Mouse (Mus musculus) intestine, embryonic 15.5 days (tissue): Measurements from ENCODE around the gene Tango2. TPM values are rescaled to one million over a fixed set of nuclear protein-coding genes. Genes with fewer than 3 reads are reported as not detected.
A peak's percentile ranks its signal among the peaks of the same experiment; 100 is the strongest.

Experiments used
- ATAC-seq: fragments of 200-750 bp; cut with Nextera tagmentation; 2 replicates; pipeline ENCODE4 v1.8.0; 2017; ENCODE audit warnings: moderate TSS enrichment, moderate library complexity
- H3K27ac ChIP-seq: fragments of 300-500 bp; sonication (generic); 2 replicates; pipeline ENCODE4 v1.5.1; 2015; ENCODE audit warnings: mild to moderate bottlenecking, inconsistent platforms
- H3K27me3 ChIP-seq: fragments of 300-500 bp; sonication (generic); replicated peaks from 2 replicates; pipeline ENCODE4 v1.6.1; 2015; ENCODE audit warnings: inconsistent platforms
- H3K36me3 ChIP-seq: fragments of 300-500 bp; sonication (generic); 2 replicates; pipeline ENCODE4 v1.6.1; 2015; ENCODE audit warnings: inconsistent platforms
- H3K4me1 ChIP-seq: fragments of 300-500 bp; sonication (generic); replicated peaks from 2 replicates; pipeline ENCODE4 v1.6.1; 2015; ENCODE audit warnings: inconsistent platforms
- H3K4me2 ChIP-seq: fragments of 300-500 bp; sonication (generic); replicated peaks from 2 replicates; pipeline ENCODE4 v1.6.1; 2015; ENCODE audit warnings: mild to moderate bottlenecking, inconsistent platforms
- H3K4me3 ChIP-seq: fragments of 300-500 bp; sonication (generic); replicated peaks from 2 replicates; pipeline ENCODE4 v1.5.1; 2015; ENCODE audit warnings: inconsistent platforms
- H3K9ac ChIP-seq: fragments of 300-500 bp; sonication (generic); 2 replicates; pipeline ENCODE4 v1.6.1; 2015; ENCODE audit warnings: inconsistent platforms
- H3K9me3 ChIP-seq: fragments of 300-500 bp; sonication (generic); 2 replicates; pipeline ENCODE4 v1.6.1; 2016; ENCODE audit warnings: inconsistent platforms
- WGBS: fragments of 180-500 bp; shearing (Covaris S2); methylation state at CpG from one replicate; pipeline ENCODE4 v1.1.7; 2015; 5-methylcytosine and 5-hydroxymethylcytosine counted together
- polyA plus RNA-seq: library from polyadenylated mRNA; unstranded; fragments of >200 nt; fragmentation: Nextera tagmentation; extraction: Ambion mirVana; gene quantifications from 2 replicates; pipeline ENCODE4 v1.2.1, GENCODE M21; 2015

Tango2 gene
- polyA plus RNA-seq, 1 experiment from 2014 or later, result 43.0 TPM

GRCm38 (mm10) chr16:18351313-18352055 lies 3.6 kb upstream of the Tango2 start:
- Histone ChIP-seq H3K27ac (no peak overlapping the region), H3K4me3 (no peak overlapping the region), H3K4me1 (0 out of 2 replicates have a peak, but pooled peaks cover 6% of the 10 kb centered on the region), H3K36me3 (no peaks in the 10 kb centered on the region), H3K9ac (no peak overlapping the region), H3K4me2 (no peak overlapping the region), H3K9me3 (no peaks in the 10 kb centered on the region), H3K27me3 (peaks cover 12% of the 10 kb centered on the region)
- WGBS, result 61% methylated on average over 5 of the region's 5 CpGs
- no peak for ATAC-seq

- ATAC-seq, result no peak
- H3K27me3 ChIP-seq, result peaks cover 12% of the 10 kb centered on the region
- H3K4me2 ChIP-seq, result no peak overlapping the region
- no peak overlapping the region for H3K27ac ChIP-seq
- no peak overlapping the region for H3K4me3 ChIP-seq
- H3K36me3 ChIP-seq, result no peaks in the 10 kb centered on the region
- 0 out of 2 replicates have a peak, but pooled peaks cover 11% of the 10 kb centered on the region for H3K4me1 ChIP-seq
- H3K9me3 ChIP-seq, result no peaks in the 10 kb centered on the region
- 80% methylated on average over 12 of the region's 12 CpGs for WGBS
- no peak overlapping the region for H3K9ac ChIP-seq
Measured at GRCm38 (mm10) chr16:18349761-18350325, 1.9 kb upstream of the Tango2 start.

- peaks cover 12% of the 10 kb centered on the region for H3K27me3 ChIP-seq
- H3K36me3 ChIP-seq, result no peaks in the 10 kb centered on the region
- no peak overlapping the region for H3K27ac ChIP-seq
- peak overlapping the region; percentile 68 for H3K9ac ChIP-seq
- no peaks in the 10 kb centered on the region for H3K9me3 ChIP-seq
- H3K4me3 ChIP-seq, result peak overlapping the region; percentile 76
- no peak for ATAC-seq
- H3K4me1 ChIP-seq, result peaks cover 16% of the 10 kb centered on the region
- WGBS, result 1% methylated on average over 28 of the region's 28 CpGs
- peak overlapping the region; percentile 98 for H3K4me2 ChIP-seq
Measured at GRCm38 (mm10) chr16:18348601-18349175, 785 bp upstream of the Tango2 start.

- H3K27ac ChIP-seq, result no peak overlapping the region
- H3K4me1 ChIP-seq, result peaks cover 22% of the 10 kb centered on the region
- no peak overlapping the region for H3K9ac ChIP-seq
- no peaks in the 10 kb centered on the region for H3K9me3 ChIP-seq
- peak; percentile 16; the same call in 1 of the 2 replicates for ATAC-seq
- WGBS, result 1% methylated on average over 3 of the region's 3 CpGs
- no peak overlapping the region for H3K4me2 ChIP-seq
- no peak overlapping the region for H3K4me3 ChIP-seq
- H3K27me3 ChIP-seq, result peaks cover 11% of the 10 kb centered on the region
- H3K36me3 ChIP-seq, result no peaks in the 10 kb centered on the region
Measured at GRCm38 (mm10) chr16:18345243-18345642, 2.7 kb downstream of the Tango2 start.

- H3K27ac ChIP-seq, result no peak overlapping the region
- peaks cover 20% of the 10 kb centered on the region for H3K4me1 ChIP-seq
- ATAC-seq, result peak; percentile 90
- H3K27me3 ChIP-seq, result no peaks in the 10 kb centered on the region
- H3K4me3 ChIP-seq, result peak overlapping the region; percentile 56
- peak overlapping the region; percentile 55 for H3K9ac ChIP-seq
- 0% methylated on average over 38 of the region's 38 CpGs for WGBS
- H3K36me3 ChIP-seq, result no peaks in the 10 kb centered on the region
- no peaks in the 10 kb centered on the region for H3K9me3 ChIP-seq
- peak overlapping the region; percentile 72 for H3K4me2 ChIP-seq
Measured at GRCm38 (mm10) chr16:18343778-18344177, 4.1 kb downstream of the Tango2 start.

- no peaks in the 10 kb centered on the region for H3K27me3 ChIP-seq
- peak; percentile 13; the same call in 1 of the 2 replicates for ATAC-seq
- H3K4me3 ChIP-seq, result peak overlapping the region; percentile 56
- 0 out of 2 replicates have a peak overlapping the region, but pooled peaks have one; percentile 6 for H3K27ac ChIP-seq
- WGBS, result 38% methylated on average over 9 of the region's 9 CpGs
- H3K4me2 ChIP-seq, result peak overlapping the region; percentile 72
- H3K36me3 ChIP-seq, result no peaks in the 10 kb centered on the region
- H3K9me3 ChIP-seq, result no peaks in the 10 kb centered on the region
- H3K4me1 ChIP-seq, result peaks cover 19% of the 10 kb centered on the region
- H3K9ac ChIP-seq, result peak overlapping the region; percentile 55
Measured at GRCm38 (mm10) chr16:18342650-18343570, 5.0 kb downstream of the Tango2 start.

GRCm38 (mm10) chr16:18342076-18342475 lies 5.8 kb downstream of the Tango2 start:
- no peak overlapping the region for H3K4me3 ChIP-seq
- H3K27ac ChIP-seq, result no peak overlapping the region
- H3K4me1 ChIP-seq, result peaks cover 16% of the 10 kb centered on the region
- no peaks in the 10 kb centered on the region for H3K9me3 ChIP-seq
- H3K4me2 ChIP-seq, result peak overlapping the region; percentile 72; the same call in 1 of the 2 replicates
- 77% methylated on average over 2 of the region's 2 CpGs for WGBS
- no peak overlapping the region for H3K9ac ChIP-seq
- H3K27me3 ChIP-seq, result no peaks in the 10 kb centered on the region
- no peaks in the 10 kb centered on the region for H3K36me3 ChIP-seq
- ATAC-seq, result peak; percentile 31; the same call in 1 of the 2 replicates

- no peaks in the 10 kb centered on the region for H3K36me3 ChIP-seq
- H3K27me3 ChIP-seq, result no peaks in the 10 kb centered on the region
- H3K4me3 ChIP-seq, result no peak overlapping the region
- no peak overlapping the region for H3K9ac ChIP-seq
- no peak overlapping the region for H3K27ac ChIP-seq
- WGBS, result 85% methylated on average over 8 of the region's 8 CpGs
- H3K9me3 ChIP-seq, result no peaks in the 10 kb centered on the region
- peaks cover 16% of the 10 kb centered on the region for H3K4me1 ChIP-seq
- no peak for ATAC-seq
- no peak overlapping the region for H3K4me2 ChIP-seq
Measured at GRCm38 (mm10) chr16:18341605-18342004, 6.3 kb downstream of the Tango2 start.

- H3K9me3 ChIP-seq, result no peaks in the 10 kb centered on the region
- no peaks in the 10 kb centered on the region for H3K27me3 ChIP-seq
- H3K4me1 ChIP-seq, result peaks cover 11% of the 10 kb centered on the region
- H3K4me2 ChIP-seq, result no peak overlapping the region
- no peak overlapping the region for H3K27ac ChIP-seq
- no peak overlapping the region for H3K9ac ChIP-seq
- WGBS, result 64% methylated on average over 1 of the region's 1 CpGs
- no peaks in the 10 kb centered on the region for H3K36me3 ChIP-seq
- no peak overlapping the region for H3K4me3 ChIP-seq
- ATAC-seq, result no peak
Measured at GRCm38 (mm10) chr16:18339866-18340265, 8.0 kb downstream of the Tango2 start.

- H3K9me3 ChIP-seq, result no peaks in the 10 kb centered on the region
- no peak overlapping the region for H3K4me3 ChIP-seq
- 89% methylated on average over 4 of the region's 4 CpGs for WGBS
- ATAC-seq, result no peak
- no peaks in the 10 kb centered on the region for H3K36me3 ChIP-seq
- H3K4me1 ChIP-seq, result no peaks in the 10 kb centered on the region
- H3K27me3 ChIP-seq, result no peaks in the 10 kb centered on the region
- H3K4me2 ChIP-seq, result no peak overlapping the region
- no peak overlapping the region for H3K27ac ChIP-seq
- H3K9ac ChIP-seq, result no peak overlapping the region
Measured at GRCm38 (mm10) chr16:18337261-18337660, 10.6 kb downstream of the Tango2 start.

- WGBS, result 91% methylated on average over 3 of the region's 3 CpGs
- H3K36me3 ChIP-seq, result no peaks in the 10 kb centered on the region
- H3K27me3 ChIP-seq, result no peaks in the 10 kb centered on the region
- no peak overlapping the region for H3K9ac ChIP-seq
- no peak overlapping the region for H3K27ac ChIP-seq
- no peak for ATAC-seq
- no peak overlapping the region for H3K4me3 ChIP-seq
- H3K9me3 ChIP-seq, result no peaks in the 10 kb centered on the region
- H3K4me2 ChIP-seq, result no peak overlapping the region
- no peaks in the 10 kb centered on the region for H3K4me1 ChIP-seq
Measured at GRCm38 (mm10) chr16:18335981-18336380, 11.9 kb downstream of the Tango2 start.

GRCm38 (mm10) chr16:18333976-18334375 lies 13.9 kb downstream of the Tango2 start:
- Histone ChIP-seq H3K4me2 (no peak overlapping the region), H3K9ac (no peak overlapping the region), H3K4me3 (no peak overlapping the region), H3K4me1 (no peaks in the 10 kb centered on the region), H3K27me3 (no peaks in the 10 kb centered on the region), H3K9me3 (no peaks in the 10 kb centered on the region), H3K27ac (no peak overlapping the region), H3K36me3 (no peaks in the 10 kb centered on the region)
- no peak for ATAC-seq
- WGBS, result 90% methylated on average over 3 of the region's 3 CpGs
